Mouse (Mus musculus): ENCODE data around the gene Fkbp7.
"Not testable (repeated sequence)": the region's sequence is repeated elsewhere in the genome, so short reads cannot be mapped to it uniquely, and the experiment has no call there.

Gene Fkbp7

DNA sequence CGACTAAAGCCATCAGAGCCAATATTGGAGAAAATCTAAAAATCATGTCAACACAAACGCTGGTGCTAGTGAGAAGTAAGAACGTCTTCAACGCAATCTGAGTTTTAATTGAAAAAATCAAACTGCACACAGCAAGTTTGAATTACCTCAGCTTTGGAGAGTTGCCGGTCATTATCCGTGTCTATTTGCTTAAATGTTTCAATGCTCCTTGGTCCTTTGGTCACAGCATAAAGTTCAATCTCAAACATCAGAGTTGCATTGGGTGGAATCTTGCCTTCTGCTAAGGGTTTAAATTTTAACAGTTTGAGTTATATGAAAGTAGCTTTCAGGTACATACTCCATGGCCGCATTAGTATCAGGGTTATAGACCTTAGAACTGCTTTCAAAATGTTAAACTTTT is 7.4 kb downstream of the Fkbp7 start:
- DNase-seq (ENCODE audit: low spot score in 2 of 2) = no peak

DNA sequence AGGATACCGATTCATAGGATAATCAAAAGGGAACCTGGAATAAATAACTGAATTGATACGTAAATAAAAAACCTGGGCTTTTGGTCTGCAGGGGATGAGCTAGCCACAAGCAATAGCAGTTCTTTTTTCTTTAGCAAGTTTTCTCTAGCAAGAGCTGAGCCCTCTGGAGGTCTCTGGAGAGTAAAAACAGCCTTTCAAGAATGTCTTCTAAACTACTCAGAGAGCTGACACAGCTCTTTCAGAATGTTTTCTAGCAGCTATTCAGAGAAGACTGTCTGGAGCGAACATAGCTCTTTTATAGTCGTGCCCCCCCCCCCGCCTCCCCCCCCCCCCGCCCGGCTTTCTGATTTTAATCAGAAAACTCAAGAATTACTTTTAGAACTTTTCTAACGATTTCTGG is 13.5 kb downstream of the Fkbp7 start:
- no peak for DNase-seq (ENCODE audit: low spot score in 2 of 2)

DNA sequence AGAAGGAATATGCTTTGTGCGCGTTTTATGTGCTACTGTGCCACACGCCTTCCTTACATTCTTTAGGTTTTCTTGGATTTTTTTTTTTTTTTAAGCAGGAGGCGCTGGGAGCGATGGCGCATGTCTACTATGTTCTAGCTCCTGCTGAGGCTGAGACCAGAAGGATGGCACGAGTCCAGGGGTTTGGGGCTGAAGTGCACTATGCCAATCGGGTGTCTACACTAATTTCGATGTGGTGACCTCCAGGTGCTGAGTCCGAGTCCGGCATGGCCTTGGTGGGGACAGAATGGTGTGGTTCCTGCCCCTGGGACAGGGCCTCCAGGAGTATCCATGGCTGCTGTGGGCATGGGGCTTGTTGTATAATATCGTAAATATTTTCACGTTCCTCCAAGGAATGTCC is 14.4 kb downstream of the Fkbp7 start:
- no peak for DNase-seq (ENCODE audit: low spot score in 2 of 2)

DNA sequence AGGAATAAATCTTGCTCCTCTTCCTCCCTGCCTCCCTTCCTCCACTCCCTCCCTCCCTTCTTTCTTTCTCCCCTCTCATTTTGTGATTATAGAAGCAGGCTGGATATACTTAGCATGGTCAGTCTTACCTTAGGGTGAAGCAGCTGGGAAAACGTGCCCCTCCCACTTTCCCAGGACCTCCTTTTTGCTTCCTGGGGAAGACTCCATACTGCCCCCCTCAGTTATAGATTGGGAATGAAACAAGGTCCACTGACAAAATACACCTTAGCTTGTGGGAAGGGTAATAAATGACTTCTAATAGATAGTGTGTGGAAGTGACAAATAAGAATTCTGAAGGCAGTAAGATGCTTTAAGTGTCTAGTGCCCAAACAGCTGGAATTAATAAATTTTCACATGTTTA is 16.9 kb downstream of the Fkbp7 start:
- DNase-seq (ENCODE audit: low spot score in 2 of 2) = no peak

DNA sequence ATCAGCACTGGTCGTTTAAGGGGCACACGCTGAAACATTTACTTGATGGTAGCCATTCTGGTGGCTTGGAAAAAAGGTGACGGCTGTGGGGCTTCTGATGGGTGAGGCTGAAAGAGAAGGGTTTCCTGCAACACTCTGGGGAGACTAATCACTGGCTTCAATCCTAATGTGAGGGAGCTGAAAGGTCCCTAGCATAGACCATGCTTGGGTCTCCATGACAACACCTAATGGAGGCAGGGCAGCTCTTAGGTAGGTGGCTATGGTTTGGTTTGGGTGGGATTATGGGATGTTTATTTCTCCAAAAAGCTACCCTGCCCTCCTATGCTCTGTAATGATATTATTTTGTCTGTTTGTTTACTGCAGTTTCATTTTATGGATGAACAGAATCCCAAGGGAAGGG is 17.5 kb downstream of the Fkbp7 start:
- no peak for DNase-seq (ENCODE audit: low spot score in 2 of 2)

DNA sequence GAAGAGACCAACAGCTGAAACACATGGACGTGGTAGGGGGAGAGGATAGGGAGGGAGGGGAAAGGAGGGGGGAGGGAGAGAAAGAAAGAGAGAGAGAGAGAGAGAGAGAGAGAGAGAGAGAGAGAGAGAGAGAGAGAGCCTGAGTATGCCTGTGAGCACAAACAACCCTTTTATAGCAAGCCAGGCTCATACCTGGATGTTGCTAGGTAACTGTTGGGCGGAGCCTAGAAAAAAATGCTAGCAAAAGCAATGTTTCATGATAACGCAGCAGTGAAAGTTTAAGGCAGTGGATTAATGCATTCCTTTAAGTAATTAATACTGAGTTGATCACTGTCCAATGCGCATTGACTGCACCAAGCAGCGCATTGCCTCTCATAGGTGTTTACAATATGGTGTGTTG is 18.3 kb downstream of the Fkbp7 start:
- no peak for DNase-seq (ENCODE audit: low spot score in 2 of 2)

DNA sequence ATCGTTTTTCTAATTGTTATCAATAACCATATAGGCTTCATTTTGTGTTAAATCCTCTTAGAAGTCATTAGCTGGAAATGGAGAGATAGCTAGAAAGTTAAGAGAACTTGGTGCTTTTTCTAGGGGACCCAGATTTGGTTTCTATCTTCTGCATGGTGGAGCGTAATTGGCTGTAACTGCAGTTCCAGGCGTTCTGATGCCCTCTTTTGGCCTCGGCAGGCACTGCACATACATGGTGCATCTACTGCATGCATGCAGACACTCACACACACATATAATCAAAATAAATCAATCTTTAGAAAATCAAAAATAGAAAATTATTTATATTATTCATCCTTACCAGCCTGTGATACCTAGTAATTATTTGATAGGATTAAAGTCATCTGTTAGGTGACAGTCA is 19.8 kb downstream of the Fkbp7 start:
- DNase-seq (ENCODE audit: low spot score in 2 of 2) = no peak

DNA sequence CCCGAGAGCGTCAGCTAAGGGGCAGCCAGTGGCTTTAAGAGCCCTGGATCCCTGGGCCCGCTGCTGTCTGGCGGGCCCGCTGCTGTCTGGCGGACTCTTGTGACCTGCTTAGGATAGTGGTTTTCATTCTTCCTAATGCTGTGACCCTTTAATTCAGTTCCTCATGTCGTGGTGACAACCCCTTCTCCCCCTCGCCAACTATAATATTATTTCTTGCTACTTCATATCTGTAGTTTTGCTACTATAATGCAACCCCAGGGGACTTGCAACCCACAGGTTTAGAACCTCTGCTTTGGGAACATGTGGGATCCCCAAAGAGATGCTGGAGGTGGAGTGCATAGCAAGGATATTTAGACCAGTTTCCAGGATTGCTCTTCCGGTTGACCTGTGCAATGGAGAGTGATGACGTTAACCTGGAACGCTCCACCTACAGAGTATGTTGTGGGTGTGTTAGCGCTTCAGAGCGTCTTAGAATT is 24.2 kb downstream of the Fkbp7 start:
- DNase-seq (ENCODE audit: low spot score in 2 of 2) = no peak

DNA sequence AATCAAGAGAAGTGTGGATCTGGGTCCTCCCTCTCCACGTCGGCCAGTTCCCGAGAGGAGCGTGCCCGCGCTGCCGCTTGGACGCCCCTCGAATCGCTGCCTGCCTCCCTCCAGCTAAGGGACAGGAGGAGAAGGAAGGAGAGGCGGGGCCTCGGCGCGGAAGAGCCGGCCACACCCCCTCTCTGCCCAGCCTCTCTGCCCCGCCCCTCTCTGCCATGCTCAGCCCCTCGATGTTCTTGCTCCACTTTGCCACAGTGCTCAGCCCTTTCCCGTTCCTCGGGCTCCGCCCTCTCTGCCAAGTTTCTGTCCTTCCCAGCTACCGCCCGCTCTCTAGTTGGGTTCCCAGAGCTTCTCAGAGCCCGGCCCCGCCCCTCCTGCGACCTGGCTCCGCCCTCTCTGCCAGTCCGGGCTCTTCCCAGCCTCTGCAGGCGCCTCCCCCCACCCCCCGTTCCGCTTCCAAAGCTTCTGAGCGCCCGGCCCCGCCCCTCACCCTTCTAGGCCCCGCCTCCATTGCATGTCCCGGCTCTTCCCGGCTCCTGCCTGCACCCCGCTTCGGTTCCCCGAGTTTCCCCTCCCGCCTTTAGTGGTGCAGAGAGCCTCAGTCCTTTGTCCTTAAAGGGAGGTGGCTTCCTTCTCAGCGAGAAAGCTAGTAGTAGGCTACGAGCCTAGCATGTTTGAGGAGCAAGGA is 24.9 kb downstream of the Fkbp7 start, which contains the start of the genes Prkra and Pjvk:
Gene Prkra (minus strand): TSS at position 133 of the 688 bp plus-strand sequence.
Gene Pjvk (plus strand): TSS at position 594 of the 688 bp plus-strand sequence.
- DNase-seq (ENCODE audit: low spot score in 2 of 2) = peak; percentile 58 to 69

DNA sequence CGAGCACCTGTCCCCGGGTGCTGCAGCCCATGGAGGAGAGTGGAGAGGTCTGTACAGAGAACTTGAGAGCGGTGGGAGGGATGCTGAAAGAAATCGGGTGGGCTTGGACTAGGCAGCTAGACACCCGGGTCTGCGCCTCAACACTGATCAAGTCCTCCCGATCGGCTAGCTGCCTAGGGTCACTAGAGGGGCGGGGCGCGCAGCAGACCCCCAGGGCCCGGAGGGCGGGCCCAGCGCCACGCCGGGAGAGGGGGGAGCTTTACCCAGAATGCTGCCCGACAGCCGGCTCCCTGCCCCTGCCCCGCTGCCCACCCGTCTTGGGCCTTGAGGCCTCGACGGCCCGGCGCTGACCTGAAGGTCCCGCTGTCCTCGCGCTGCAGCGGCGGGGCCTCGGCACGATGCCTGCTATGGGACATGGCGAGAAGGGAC is 25.5 kb downstream of the Fkbp7 start:
- no peak for DNase-seq (ENCODE audit: low spot score in 2 of 2)

DNA sequence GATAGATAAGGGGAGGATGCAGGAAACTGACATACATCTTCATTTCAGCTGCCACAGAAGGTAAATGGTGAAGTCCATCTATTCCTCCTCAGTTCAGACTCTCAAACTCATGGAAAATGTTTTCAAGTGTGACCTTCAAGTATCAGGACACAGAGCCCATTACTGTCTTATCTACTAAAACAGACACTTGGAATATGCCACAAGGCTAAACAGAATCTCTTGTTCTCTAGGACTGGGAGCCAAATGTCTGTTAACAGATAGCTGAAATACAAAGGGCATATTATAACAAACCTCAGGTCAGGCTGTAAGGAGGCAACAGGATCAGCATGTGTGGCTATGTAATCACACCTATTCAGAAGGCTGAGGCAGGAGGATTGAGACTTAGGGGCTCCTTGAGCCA is 29.1 kb downstream of the Fkbp7 start:
- DNase-seq (ENCODE audit: low spot score in 2 of 2) = no peak

DNA sequence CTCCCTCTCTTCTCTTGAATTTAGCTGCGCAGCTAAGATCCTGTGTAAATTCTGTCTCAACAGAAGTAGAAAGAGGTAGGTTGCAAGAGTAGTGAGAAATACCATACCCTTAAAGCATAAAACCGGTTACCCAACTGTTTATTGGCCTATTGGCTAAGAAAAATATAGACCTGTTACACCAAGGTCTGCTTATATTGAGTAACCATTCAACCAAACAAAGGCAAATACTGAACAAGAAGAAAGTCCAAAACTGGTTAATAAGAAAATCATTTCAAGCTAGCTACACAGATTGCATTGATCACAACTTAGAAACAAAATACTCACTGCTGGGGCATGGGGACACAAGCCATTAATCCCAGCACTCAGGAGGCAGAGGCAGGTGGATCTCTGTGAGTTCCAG is 33.3 kb downstream of the Fkbp7 start:
- DNase-seq (ENCODE audit: low spot score in 2 of 2) = no peak

DNA sequence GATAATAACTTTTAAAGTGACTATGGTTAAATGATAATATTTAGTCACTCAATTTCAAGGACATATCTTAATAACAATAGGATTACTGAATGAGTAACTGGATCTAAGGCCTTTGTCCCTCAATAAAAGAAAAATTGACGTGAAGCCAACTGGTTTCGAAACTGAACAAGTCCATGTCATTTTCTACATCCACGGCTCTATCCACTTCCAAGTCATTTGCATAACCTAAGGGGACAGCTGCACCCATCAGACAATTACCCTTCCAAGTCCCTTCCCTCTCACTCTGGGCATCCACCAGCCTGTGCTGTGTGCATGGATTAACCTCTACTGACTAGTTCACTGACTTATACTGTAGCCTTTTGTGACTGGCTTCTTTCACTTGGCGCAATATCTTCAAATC is 41.3 kb downstream of the Fkbp7 start:
- DNase-seq (ENCODE audit: low spot score in 2 of 2) = no peak

DNA sequence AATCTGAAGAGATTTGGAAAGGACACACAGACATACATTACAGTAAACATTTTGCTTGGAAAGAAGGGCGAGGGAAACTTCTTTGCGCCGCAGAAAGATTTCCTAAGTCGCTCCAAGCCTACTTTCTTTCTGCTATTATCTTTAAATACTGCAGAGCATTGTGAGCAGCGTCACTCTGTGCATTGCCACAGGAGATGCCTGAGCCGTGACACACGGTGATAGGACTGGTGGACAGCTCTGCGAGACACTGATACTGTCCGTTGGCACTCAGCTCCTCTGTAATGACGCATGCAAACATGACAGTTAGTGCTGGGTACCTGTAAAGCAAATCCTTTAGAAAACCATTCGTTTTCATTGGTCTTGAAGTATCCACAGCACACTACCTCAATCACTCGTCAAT is 42.6 kb downstream of the Fkbp7 start:
- no peak for DNase-seq (ENCODE audit: low spot score in 2 of 2)

DNA sequence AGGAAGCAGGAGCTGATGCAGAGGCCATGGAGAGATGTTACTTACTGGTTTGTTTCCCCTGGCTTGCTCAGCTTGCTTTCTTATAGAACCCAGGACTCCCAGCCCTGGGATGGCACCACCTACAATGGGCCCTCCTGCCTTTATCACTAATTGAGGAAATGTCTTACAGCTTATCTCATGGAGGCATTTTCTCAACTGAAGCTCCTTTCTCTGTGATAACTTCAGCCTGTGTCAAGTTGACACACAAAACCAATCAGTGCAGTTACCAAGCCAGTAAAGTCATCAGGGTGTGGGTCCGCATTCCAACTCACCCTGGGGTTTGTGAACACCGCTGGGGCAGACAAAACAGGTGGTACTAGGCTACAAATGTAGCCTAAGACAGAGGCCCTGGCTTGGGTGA is 50.6 kb downstream of the Fkbp7 start:
- not testable (repeated sequence) for DNase-seq (ENCODE audit: low spot score in 2 of 2)

DNA sequence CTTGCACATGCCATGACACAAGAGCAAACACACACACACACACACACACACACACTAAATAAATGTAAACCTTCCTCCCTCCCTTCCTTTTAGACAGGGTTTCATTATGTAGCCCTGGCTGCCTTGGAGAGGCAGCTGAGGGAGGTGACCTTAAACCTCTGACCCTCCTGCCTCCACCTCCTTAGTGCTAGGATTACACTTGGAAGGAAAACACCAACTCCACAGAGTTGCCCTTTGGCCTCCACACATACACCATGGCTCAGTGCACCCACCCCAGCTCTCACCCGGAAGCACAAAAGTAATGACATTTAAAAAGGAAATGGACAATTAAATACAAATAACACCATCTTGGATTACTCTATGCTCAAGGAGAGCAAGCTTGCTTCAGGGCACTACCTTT is 51.2 kb downstream of the Fkbp7 start:
- DNase-seq (ENCODE audit: low spot score in 2 of 2) = no peak

DNA sequence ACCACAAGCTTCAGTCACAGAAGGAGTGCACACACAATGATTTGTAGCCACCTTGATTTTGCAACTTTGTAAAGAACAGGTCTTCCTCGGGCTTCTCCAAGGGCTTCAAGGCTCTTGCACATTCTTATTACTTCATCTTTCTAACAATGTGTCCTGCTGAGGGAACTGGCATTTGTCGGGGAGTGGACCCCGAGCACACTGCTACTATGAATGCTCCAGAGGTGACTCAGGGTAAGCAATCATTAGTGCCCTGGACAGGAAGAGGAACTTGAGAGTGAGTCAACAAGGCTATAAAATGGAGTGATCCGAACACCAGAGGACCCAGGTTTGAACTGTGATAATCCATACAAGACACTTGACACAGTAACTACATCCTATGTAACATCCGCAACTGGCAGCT is 52.7 kb downstream of the Fkbp7 start:
- no peak for DNase-seq (ENCODE audit: low spot score in 2 of 2)

DNA sequence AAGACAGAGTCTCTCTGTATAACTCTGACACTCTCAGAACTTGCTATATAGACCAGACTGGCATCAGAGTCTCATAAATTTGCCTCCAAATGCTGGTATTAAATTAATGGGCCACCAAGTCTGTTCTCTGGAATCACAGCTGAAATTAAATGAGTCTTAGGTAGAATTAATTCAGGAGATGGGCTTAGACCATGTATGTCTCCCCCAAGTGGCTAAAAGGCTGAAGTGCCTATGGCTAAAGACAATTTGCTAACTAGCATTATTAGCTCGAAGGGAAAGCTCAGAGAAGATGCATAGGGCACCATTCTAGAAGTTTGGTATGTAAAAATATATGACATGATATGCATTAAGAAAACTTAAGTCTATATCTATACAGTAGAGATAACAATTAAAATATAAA is 54.8 kb downstream of the Fkbp7 start:
- no peak for DNase-seq (ENCODE audit: low spot score in 2 of 2)

All from natural killer cell, adult 2 months (primary cell).